Mouse (Mus musculus): ENCODE results near the gene Parva.

The Parva gene

GRCm38 (mm10) chr7:112614046-112614790 lies 186.9 kb downstream of the Parva start:
- DNase-seq = no peak

DNA sequence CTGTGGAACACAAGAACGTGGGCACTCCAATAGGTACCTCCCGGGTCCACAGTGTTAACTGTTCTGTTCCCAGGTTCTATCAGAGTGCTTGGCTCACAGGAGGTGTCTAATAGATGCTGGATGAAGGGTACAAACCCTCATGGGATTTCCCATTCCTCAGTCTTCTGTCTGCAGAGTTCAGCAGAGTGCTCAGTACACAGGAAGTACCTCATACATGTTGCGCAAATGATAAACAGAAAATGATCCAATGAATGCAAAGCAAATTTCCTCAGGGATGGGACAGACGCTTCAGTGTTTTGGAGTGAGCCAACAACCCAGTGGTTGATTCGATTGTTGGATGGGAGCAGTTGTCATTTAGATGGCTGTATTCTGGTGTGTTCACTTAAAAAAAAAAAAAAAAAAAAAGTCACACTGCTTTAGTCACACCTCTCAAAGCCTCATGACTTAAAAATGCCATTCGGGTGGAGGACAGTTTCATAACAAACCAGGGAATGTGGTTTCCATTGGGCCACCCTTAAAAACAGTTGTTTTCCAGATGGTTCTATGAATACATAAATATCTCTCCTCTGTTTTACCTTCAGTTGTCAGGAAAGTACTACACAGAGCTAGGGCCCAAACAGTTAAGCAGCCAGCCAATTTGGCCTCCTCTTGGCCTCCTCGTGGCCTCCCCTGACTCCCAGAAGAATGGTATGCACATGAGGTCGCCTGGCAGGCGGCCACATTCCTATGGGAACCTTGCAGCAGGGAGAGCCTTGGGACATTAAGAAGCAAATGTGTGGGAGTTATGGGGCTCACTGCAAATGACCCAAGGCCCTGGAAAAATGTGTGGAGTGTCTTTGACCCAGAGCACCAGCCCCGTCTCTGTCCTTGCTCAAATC lies 187.7 kb downstream of the Parva start:
- DNase-seq = no peak

- DNase-seq = peak; percentile 25 to 36
Observed at GRCm38 (mm10) chr7:112620322-112621179, 193.2 kb downstream of the Parva start.

GRCm38 (mm10) chr7:112627481-112627880 lies 200.2 kb downstream of the Parva start:
- DNase-seq = no peak

DNA sequence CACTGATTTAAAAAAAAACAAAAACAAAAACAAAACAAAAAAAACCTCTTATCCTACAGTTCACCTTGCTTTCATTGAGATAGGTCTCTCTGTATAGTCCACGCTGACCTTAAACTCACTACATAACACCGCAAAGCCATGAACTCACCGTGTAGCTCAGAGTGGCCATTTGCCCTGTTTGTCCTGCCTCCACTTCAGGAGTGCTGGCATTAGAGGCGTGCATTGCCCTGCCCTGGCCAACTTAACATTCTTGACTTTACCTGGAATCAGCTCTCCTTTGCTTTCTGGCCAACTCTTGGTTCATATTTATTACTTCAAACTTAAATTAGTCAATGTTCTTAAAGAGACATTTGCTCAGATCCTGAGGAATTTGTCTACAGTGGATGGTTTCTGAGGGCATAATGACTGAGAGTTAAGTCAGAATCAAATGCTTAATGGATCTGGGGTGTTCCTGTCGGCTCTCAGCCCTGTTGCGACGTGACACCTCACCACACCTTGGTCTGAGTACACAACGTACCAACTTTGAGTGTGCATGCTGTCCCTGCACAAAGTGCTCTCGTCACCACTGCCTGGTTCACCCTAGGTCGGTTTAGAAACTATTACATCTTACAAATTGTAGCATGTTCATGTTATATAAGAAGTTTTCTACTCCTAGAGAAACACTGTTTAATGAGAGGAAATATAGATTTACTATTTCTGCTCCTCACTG lies 207.4 kb downstream of the Parva start:
- DNase-seq = no peak

GRCm38 (mm10) chr7:112635936-112636335 lies 208.6 kb downstream of the Parva start:
- DNase-seq = no peak

Data from cerebellum, postnatal 14 days (tissue).